Mouse (Mus musculus) ZHBTc4 (cell line): Measurements from ENCODE around the gene Ebpl.
A peak's percentile ranks its signal among the peaks of the same experiment; 100 is the strongest.
"Not testable (repeated sequence)": the region's sequence is repeated elsewhere in the genome, so short reads cannot be mapped to it uniquely, and the experiment has no call there.

Experiments used
- DNase-seq: peaks from one replicate; pipeline ENCODE4 v3.0.0-alpha.2; 2011; ENCODE audit warnings: low read depth, low spot score

Gene Ebpl

GRCm38 (mm10) chr14:61327618-61328450 lies 32.4 kb downstream of the Ebpl start:
- no peak for DNase-seq

GRCm38 (mm10) chr14:61327007-61327406 lies 33.2 kb downstream of the Ebpl start:
- not testable (repeated sequence) for DNase-seq

- DNase-seq = no peak
Measured at GRCm38 (mm10) chr14:61322740-61323139, 37.5 kb downstream of the Ebpl start.

- no peak for DNase-seq
Measured at GRCm38 (mm10) chr14:61321200-61321599, 39.0 kb downstream of the Ebpl start.

GRCm38 (mm10) chr14:61320765-61321164 lies 39.5 kb downstream of the Ebpl start:
- DNase-seq = no peak

GRCm38 (mm10) chr14:61316861-61317260 lies 43.4 kb downstream of the Ebpl start:
- DNase-seq = peak; percentile 88

- no peak for DNase-seq
Measured at GRCm38 (mm10) chr14:61310963-61311362, 49.3 kb downstream of the Ebpl start.

GRCm38 (mm10) chr14:61310036-61310772 lies 50.0 kb downstream of the Ebpl start:
- DNase-seq = no peak

- no peak for DNase-seq
Measured at GRCm38 (mm10) chr14:61309593-61309992, 50.6 kb downstream of the Ebpl start, which contains the start of gene Arl11. TSS of gene Arl11 (plus strand) at chr14:61309753.

- no peak for DNase-seq
Measured at GRCm38 (mm10) chr14:61303969-61304609, 56.1 kb downstream of the Ebpl start.

- no peak for DNase-seq
Measured at GRCm38 (mm10) chr14:61302428-61302827, 57.8 kb downstream of the Ebpl start.

- DNase-seq = no peak
Measured at GRCm38 (mm10) chr14:61301323-61301722, 58.9 kb downstream of the Ebpl start.

GRCm38 (mm10) chr14:61299810-61300209 lies 60.4 kb downstream of the Ebpl start:
- no peak for DNase-seq

GRCm38 (mm10) chr14:61294738-61295079 lies 65.5 kb downstream of the Ebpl start:
- DNase-seq = peak; percentile 76

GRCm38 (mm10) chr14:61293884-61294737 lies 66.1 kb downstream of the Ebpl start:
- peak; percentile 72 for DNase-seq

- DNase-seq = no peak
Measured at GRCm38 (mm10) chr14:61290664-61291063, 69.6 kb downstream of the Ebpl start.

GRCm38 (mm10) chr14:61288606-61289286 lies 71.5 kb downstream of the Ebpl start:
- no peak for DNase-seq
